Mouse (Mus musculus): ENCODE data around the gene Kansl1l.

- TF ChIP-seq CTCF (IDR thresholded peaks at IDR 0.05; ENCODE audit: insufficient read depth, low read length) (no peak), POLR2A (IDR thresholded peaks at IDR 0.05; ENCODE audit: borderline replicate concordance, extremely low read depth, low read depth, low read length) (no peak)
Observed at GRCm38 (mm10) chr1:66778798-66779197, 38.6 kb downstream of the Kansl1l start.

Data from lung, adult 2 months (tissue).